Mouse (Mus musculus): ENCODE results near the gene Ifi207.
"Not testable (repeated sequence)": the region's sequence is repeated elsewhere in the genome, so short reads cannot be mapped to it uniquely, and the experiment has no call there.

Gene Ifi207

DNA sequence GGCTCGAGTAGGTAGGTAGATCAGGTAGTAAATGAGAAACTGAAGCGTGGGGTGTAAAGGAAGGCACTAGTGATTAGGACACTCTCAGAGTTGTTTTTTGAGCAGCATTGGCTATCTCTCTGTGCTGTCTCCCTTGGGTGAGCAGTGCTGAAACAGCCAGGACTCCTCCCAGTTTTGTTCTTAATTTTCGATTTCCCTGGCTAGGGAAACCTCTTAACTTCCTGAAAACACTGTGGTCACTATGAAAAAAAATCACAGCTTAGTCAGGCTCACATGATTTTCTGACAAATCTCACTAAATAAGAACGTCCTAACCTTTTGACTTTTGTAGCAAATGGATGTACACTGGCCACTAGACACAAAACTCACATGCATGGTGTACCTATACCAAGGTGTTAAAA is at the start of gene Ifi207:
Gene Ifi207 (minus strand): TSS at position 92 of the 400 bp plus-strand sequence.
- DNase-seq (ENCODE audit: low spot score) = no peak

DNA sequence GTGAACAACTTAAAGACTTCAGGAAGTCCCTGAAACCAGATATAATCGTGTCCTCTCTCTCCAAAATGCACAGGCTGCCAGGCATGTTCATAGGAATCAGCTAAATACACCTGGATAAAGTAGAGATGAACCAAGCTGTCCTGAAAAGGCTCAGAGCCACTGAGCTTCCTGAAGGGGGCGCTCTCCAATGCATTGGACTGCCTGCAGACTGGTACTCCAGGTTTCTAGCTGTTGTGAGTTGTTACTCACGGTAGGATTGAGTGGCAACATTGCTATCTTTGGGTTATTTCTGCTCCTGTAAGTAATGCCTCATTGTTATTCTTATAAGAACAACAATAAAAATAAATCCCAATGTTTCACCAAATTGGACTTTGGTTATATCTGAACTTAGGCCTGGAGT is 31.9 kb upstream of the Ifi207 start:
- not testable (repeated sequence) for DNase-seq (ENCODE audit: low spot score)

DNA sequence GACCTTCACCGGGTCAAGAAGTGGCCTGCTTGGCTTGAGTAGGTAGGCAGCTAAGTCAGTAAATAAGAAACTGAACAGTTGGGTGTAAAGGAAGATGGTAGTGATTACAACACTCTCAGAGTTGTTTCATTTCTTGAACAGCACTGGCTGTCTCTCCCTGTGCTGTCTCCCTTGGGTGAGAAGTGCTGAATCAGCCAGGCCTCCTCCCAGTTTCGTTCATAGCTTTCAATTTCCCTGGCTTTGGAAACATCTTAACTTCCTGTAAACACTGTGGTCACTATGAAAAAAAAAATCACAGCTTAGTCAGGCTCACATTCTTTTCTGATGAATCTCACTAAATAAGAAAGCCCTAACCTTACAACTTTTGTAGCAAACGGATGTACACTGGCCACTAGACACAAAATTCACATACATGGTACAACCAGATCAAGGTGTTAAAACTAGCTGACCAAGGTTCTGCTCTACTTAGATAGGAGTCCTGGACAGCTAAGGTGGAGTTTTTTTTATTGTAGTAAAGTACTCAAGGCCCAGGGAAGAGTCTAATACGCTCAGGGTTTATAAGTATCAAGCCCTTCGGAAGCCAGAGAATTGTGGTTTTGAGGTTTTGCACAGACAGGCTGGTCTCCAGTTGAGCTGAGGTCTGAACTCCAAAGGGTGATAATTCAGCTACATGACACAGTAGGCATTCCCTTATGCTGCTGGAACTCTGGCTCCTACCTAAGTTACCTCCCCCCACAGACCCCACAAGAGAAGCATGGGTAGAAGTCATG is 25.5 kb upstream of the Ifi207 start, which contains the start of gene Ifi204:
Gene Ifi204 (minus strand): TSS at position 96 of the 770 bp plus-strand sequence.
- DNase-seq (ENCODE audit: low spot score) = not testable (repeated sequence)

DNA sequence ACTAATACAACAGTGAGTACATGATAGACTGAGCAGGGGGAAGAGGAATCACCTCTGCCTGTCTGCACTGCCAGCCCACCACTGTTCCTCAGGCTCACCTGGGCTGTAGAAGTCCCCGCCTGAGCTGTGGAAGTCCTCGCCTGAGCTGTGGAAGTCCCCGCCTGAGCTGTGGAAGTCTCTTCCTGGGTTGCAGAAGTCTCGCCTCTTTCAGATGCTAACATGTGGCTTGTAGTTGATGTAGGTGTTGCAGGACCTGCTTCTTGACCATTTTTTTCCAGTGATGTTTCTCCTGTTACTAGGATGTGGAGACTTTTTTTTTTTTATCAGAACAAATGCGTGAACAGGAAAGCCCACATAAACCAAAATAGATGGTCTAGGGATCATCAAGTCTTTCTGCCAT is 18.5 kb upstream of the Ifi207 start:
- not testable (repeated sequence) for DNase-seq (ENCODE audit: low spot score)

DNA sequence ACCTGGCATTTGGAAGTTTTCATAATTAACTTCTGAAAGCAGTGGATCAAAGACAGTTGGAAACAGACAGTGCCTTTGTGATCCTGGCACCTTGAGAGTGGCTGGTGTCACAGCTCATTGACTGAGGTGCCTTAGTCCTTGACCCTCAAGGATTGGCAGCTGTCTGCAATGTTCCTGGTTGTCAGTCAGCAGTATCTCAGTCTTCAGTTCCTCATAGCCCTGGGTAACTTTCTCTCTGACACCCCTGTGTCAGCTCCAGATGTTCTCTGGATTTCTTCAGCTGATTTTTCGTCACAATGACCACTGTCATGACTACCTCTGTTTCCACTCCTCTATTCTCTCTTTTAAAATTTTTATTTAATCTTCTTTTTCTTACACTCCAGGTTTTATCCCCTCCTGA is 715 bp upstream of the Ifi207 start:
- DNase-seq (ENCODE audit: low spot score) = no peak

DNA sequence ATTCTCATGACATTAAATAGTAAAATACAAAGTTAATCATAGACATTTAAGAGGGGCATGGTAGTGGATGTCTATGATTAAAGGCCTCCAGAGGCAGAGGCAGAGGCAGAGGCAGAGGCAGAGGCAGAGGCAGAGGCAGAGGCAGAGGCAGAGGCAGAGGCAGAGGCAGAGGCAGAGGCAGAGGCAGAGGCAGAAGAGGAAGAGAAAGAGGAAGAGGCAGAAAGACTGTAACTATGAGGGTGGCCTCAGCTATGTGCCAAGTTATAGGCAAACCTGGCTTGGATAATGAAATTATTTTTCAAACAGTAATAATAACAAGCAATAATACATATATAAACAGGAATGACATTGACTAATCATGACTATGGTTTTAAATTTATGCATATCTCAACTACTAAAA is 1.0 kb downstream of the Ifi207 start:
- DNase-seq (ENCODE audit: low spot score) = no peak

DNA sequence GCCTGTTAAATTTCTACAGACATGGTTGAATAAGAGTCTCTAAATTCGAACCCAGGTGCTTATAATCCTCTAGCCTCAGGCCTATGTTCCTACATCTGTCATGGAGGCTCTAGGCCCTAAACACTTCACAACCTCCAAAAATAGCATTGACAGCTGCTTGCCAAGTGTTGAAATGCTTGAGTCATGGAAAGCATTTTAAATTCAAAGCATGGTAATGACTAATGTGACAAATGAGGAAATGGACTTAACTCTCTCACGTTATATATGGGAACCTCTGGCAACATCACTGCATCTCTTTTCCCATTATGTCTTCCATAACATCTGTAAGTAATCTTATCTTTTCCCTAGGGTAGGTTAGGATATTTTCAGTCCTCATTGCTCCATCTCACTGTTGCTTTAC is 4.6 kb downstream of the Ifi207 start:
- no peak for DNase-seq (ENCODE audit: low spot score)

DNA sequence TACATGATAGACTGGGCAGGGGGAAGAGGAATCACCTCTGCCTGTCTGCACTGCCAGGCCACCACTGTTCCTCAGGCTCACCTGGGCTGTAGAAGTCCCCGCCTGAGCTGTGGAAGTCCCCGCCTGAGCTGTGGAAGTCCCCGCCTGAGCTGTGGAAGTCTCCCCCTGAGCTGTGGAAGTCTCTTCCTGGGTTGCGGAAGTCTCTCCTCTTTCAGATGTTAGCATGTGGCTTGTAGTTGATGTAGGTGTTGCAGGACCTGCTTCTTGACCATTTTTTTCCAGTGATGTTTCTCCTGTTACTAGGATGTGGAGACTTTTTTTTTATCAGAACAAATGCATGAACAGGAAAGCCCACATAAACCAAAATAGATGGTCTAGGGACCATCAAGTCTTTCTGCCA is 6.5 kb downstream of the Ifi207 start:
- DNase-seq (ENCODE audit: low spot score) = not testable (repeated sequence)

DNA sequence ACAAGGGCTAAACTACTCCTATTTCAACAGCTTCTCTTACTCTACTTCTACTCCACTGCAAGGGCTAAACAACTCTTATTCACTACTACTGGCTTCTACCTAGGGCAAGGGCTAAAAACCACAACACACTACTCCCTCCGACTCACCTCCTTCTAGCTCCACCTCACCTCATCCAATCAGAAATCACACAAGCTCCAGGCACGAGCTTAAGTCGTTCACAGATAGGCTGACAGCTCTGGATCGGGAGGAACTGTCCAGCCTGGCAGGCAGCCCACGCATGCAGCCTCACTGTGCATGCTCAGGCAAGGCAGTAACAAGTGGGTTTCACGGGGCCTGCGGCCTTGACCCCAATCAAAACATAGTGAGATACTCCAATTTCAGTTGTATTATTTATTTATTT is 8.3 kb downstream of the Ifi207 start:
- DNase-seq (ENCODE audit: low spot score) = no peak

DNA sequence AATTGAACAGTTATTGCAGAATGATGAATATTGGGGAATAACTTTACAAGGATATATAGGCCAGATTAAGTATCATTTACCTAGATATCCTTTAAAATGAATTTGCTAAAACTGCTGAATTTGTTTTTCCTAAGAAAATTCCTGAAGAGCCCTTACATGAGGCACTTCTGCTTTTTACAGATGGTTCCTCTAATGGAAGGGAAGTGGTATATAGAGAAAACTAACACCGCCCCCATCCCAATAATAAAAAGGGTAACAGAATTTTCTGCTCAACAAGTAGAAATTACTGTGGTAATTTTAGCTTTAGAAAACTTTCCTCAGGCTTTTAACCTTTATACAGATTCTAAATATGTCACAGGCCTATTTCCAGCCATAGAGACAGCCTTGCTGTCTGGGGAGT is 47.3 kb downstream of the Ifi207 start:
- DNase-seq (ENCODE audit: low spot score) = no peak

DNA sequence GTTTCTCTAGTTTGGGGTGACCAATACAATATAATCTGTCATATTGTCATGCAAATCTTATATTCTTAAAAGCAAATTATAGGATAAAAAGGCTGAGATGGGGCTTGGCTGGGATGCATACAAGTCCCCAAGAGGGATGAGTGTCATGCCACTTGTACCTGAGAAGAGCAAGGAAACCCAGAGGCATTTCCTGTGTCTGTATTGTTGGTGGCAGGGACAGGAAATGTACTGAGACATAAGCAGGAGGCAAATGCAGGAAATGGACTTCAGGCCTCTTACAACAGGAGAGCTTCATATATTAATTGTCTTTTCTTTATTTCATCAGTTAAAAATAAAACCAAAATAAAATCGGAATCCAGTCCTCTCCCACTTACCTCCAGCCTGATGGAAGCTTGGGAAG is 62.9 kb downstream of the Ifi207 start:
- not testable (repeated sequence) for DNase-seq (ENCODE audit: low spot score)

DNA sequence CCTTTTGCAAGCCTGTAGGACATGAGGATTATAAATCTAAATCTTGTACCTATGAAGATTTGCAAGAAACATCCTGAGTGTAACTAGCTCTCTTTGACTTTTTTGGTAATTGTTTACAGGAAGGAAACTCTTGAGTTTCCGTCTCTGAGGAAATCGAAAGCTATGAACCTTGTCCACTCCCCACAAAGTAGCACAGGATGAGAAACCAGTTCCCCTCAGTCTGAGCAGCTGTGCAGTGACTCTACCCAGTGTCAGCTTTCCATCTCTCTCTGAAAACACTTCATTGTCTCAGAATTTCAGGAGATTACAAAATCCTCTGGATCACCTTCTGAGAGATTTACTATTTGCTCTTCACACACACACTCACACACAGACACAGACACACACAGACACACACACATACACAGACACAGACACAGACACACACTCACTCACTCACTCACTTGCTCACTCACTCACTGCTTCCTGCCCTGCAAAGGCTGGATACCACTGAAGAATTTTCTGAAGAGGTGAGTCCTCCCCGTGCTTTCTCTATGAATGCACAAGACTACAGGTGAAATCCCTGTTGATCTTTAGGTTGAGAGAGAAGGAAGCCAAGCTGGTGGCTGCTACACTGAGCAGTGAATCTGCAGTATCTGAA is 68.0 kb downstream of the Ifi207 start, which contains the start of gene Ifi208:
Gene Ifi208 (plus strand): TSS at position 218 of the 640 bp plus-strand sequence.
- not testable (repeated sequence) for DNase-seq (ENCODE audit: low spot score)
